Mouse (Mus musculus) heart, embryonic 16.5 days (tissue): ENCODE data around the gene Axl. TPM values are rescaled to one million over a fixed set of nuclear protein-coding genes. Genes with fewer than 3 reads are reported as not detected.

Experiments
- ATAC-seq: fragments of 200-750 bp; cut with Nextera tagmentation; replicated peaks from 2 replicates; pipeline ENCODE4 v1.8.0; 2017; ENCODE audit warnings: moderate number of reproducible peaks; ENCODE audit not compliant: insufficient read depth, low FRiP score; ENCODE audit errors: extremely low read depth
- H3K27ac ChIP-seq: fragments of 300-500 bp; sonication (generic); 2 replicates; pipeline ENCODE4 v1.5.1; 2014; ENCODE audit warnings: mild to moderate bottlenecking, low read length, control low read depth, moderate library complexity
- H3K27me3 ChIP-seq: fragments of 300-500 bp; sonication (generic); 2 replicates; pipeline ENCODE4 v1.6.1; 2014; ENCODE audit warnings: low read length, mixed read lengths; ENCODE audit not compliant: control insufficient read depth, insufficient read depth
- H3K36me3 ChIP-seq: fragments of 300-500 bp; sonication (generic); 2 replicates; pipeline ENCODE4 v1.6.1; 2014; ENCODE audit not compliant: control insufficient read depth, insufficient read depth
- H3K4me1 ChIP-seq: fragments of 300-500 bp; sonication (generic); 2 replicates; pipeline ENCODE4 v1.6.1; 2014; ENCODE audit warnings: low read length, mixed read lengths; ENCODE audit not compliant: control insufficient read depth, insufficient read depth
- H3K4me2 ChIP-seq: fragments of 300-500 bp; sonication (generic); 2 replicates; pipeline ENCODE4 v1.6.1; 2014; ENCODE audit warnings: low read depth, mild to moderate bottlenecking, control low read depth, low read length
- H3K4me3 ChIP-seq: fragments of 300-500 bp; sonication (generic); 2 replicates; pipeline ENCODE4 v1.5.1; 2014; ENCODE audit warnings: mild to moderate bottlenecking, control low read depth, low read length
- H3K9ac ChIP-seq: fragments of 300-500 bp; sonication (generic); 2 replicates; pipeline ENCODE4 v1.6.1; 2014; ENCODE audit warnings: low read length, control low read depth
- H3K9me3 ChIP-seq: fragments of 300-500 bp; sonication (generic); replicated peaks from 2 replicates; pipeline ENCODE4 v1.6.1; 2016; ENCODE audit warnings: low read length; ENCODE audit not compliant: control insufficient read depth
- WGBS: fragments of 180-500 bp; shearing (Covaris S2); extraction: QIAGEN DNeasy Blood & Tissue Kit; methylation state at CpG from one replicate; pipeline ENCODE4 v1.1.7; 2014; 5-methylcytosine and 5-hydroxymethylcytosine counted together
- polyA plus RNA-seq: library from polyadenylated mRNA; unstranded; fragments of >200 nt; fragmentation: Nextera tagmentation; extraction: Ambion mirVana; gene quantifications from 2 replicates; pipeline ENCODE4 v1.2.1, GENCODE M21; 2015

Axl gene
- polyA plus RNA-seq, 1 experiment from 2014 or later = 44.5 TPM

- peak overlapping the region; percentile 98 for H3K27ac ChIP-seq
- ATAC-seq = peak; percentile 4
- no peaks in the 10 kb centered on the region for H3K9me3 ChIP-seq
- H3K27me3 ChIP-seq = no peaks in the 10 kb centered on the region
- H3K4me2 ChIP-seq = peak overlapping the region; percentile 96
- H3K36me3 ChIP-seq = peaks cover 18% of the 10 kb centered on the region
- peaks cover 19% of the 10 kb centered on the region for H3K4me1 ChIP-seq
- under 1% methylated on average over 46 of the region's 46 CpGs for WGBS
- H3K4me3 ChIP-seq = peak overlapping the region; percentile 85
- peak overlapping the region; percentile 100 for H3K9ac ChIP-seq
Measured at GRCm38 (mm10) chr7:25753643-25754438, 34.7 kb downstream of the Axl start.

GRCm38 (mm10) chr7:25753076-25753475, 35.4 kb downstream of the Axl start:
- H3K4me3 ChIP-seq = peak overlapping the region; percentile 85
- H3K27me3 ChIP-seq = no peaks in the 10 kb centered on the region
- H3K36me3 ChIP-seq = peaks cover 26% of the 10 kb centered on the region
- peaks cover 19% of the 10 kb centered on the region for H3K4me1 ChIP-seq
- H3K9me3 ChIP-seq = no peaks in the 10 kb centered on the region
- peak overlapping the region; percentile 96 for H3K4me2 ChIP-seq
- ATAC-seq = no peak
- peak overlapping the region; percentile 98; the same call in 1 of the 2 replicates for H3K27ac ChIP-seq
- peak overlapping the region; percentile 100 for H3K9ac ChIP-seq

GRCm38 (mm10) chr7:25746844-25747243, 41.7 kb downstream of the Axl start:
- WGBS = 42% methylated on average over 3 of the region's 3 CpGs
- peaks cover 5% of the 10 kb centered on the region; the same call in 1 of the 2 replicates for H3K4me1 ChIP-seq

GRCm38 (mm10) chr7:25738277-25738676, 50.2 kb downstream of the Axl start:
- Histone ChIP-seq H3K4me1 (no peaks in the 10 kb centered on the region), H3K27ac (no peak overlapping the region), H3K9ac (no peak overlapping the region), H3K4me2 (no peak overlapping the region), H3K27me3 (no peaks in the 10 kb centered on the region), H3K36me3 (peaks cover 80% of the 10 kb centered on the region), H3K9me3 (no peaks in the 10 kb centered on the region), H3K4me3 (no peak overlapping the region)
- 81% methylated on average over 3 of the region's 3 CpGs for WGBS
- no peak for ATAC-seq

More at GRCm38 (mm10) chr7:25746844-25747243, 41.7 kb downstream of the Axl start:
- Histone ChIP-seq H3K27ac (no peak overlapping the region), H3K36me3 (peaks cover 83% of the 10 kb centered on the region), H3K4me2 (no peak overlapping the region), H3K4me3 (no peak overlapping the region), H3K9me3 (no peaks in the 10 kb centered on the region), H3K27me3 (no peaks in the 10 kb centered on the region), H3K9ac (no peak overlapping the region)
- no peak for ATAC-seq

GRCm38 (mm10) chr7:25736920-25737319, 51.6 kb downstream of the Axl start:
- Histone ChIP-seq H3K27me3 (no peaks in the 10 kb centered on the region), H3K4me2 (no peak overlapping the region), H3K4me1 (no peaks in the 10 kb centered on the region), H3K36me3 (peaks cover 80% of the 10 kb centered on the region), H3K9ac (no peak overlapping the region), H3K27ac (no peak overlapping the region), H3K4me3 (no peak overlapping the region), H3K9me3 (no peaks in the 10 kb centered on the region)
- WGBS = 93% methylated on average over 2 of the region's 2 CpGs
- no peak for ATAC-seq

GRCm38 (mm10) chr7:25734991-25735390, 53.5 kb downstream of the Axl start:
- no peak overlapping the region for H3K27ac ChIP-seq
- no peaks in the 10 kb centered on the region for H3K27me3 ChIP-seq
- peaks cover 77% of the 10 kb centered on the region for H3K36me3 ChIP-seq
- H3K9me3 ChIP-seq = no peaks in the 10 kb centered on the region
- H3K4me1 ChIP-seq = no peaks in the 10 kb centered on the region
- ATAC-seq = no peak
- H3K4me3 ChIP-seq = no peak overlapping the region
- 37% methylated on average over 4 of the region's 4 CpGs for WGBS
- no peak overlapping the region for H3K9ac ChIP-seq
- no peak overlapping the region for H3K4me2 ChIP-seq

GRCm38 (mm10) chr7:25731294-25732055, 57.0 kb downstream of the Axl start:
- no peaks in the 10 kb centered on the region for H3K27me3 ChIP-seq
- ATAC-seq = no peak
- H3K4me1 ChIP-seq = no peaks in the 10 kb centered on the region
- H3K27ac ChIP-seq = 0 out of 2 replicates have a peak overlapping the region, but pooled peaks have one; percentile 1
- no peaks in the 10 kb centered on the region for H3K9me3 ChIP-seq
- 73% methylated on average over 8 of the region's 8 CpGs for WGBS
- no peak overlapping the region for H3K4me3 ChIP-seq
- H3K36me3 ChIP-seq = peaks cover 72% of the 10 kb centered on the region
- no peak overlapping the region for H3K9ac ChIP-seq
- no peak overlapping the region for H3K4me2 ChIP-seq

GRCm38 (mm10) chr7:25729862-25730261, 58.6 kb downstream of the Axl start:
- no peak overlapping the region for H3K9ac ChIP-seq
- no peak overlapping the region for H3K4me3 ChIP-seq
- H3K27me3 ChIP-seq = no peaks in the 10 kb centered on the region
- H3K4me1 ChIP-seq = no peaks in the 10 kb centered on the region
- H3K27ac ChIP-seq = no peak overlapping the region
- 86% methylated on average over 2 of the region's 2 CpGs for WGBS
- ATAC-seq = no peak
- no peak overlapping the region for H3K4me2 ChIP-seq
- no peaks in the 10 kb centered on the region for H3K9me3 ChIP-seq
- H3K36me3 ChIP-seq = peaks cover 79% of the 10 kb centered on the region

- no peaks in the 10 kb centered on the region for H3K4me1 ChIP-seq
- no peak overlapping the region for H3K27ac ChIP-seq
- no peaks in the 10 kb centered on the region for H3K9me3 ChIP-seq
- H3K4me3 ChIP-seq = no peak overlapping the region
- no peak overlapping the region for H3K4me2 ChIP-seq
- H3K27me3 ChIP-seq = no peaks in the 10 kb centered on the region
- no peak overlapping the region for H3K9ac ChIP-seq
- peaks cover 79% of the 10 kb centered on the region for H3K36me3 ChIP-seq
- peak; percentile 55 for ATAC-seq
- 34% methylated on average over 2 of the region's 2 CpGs for WGBS
Measured at GRCm38 (mm10) chr7:25729396-25729795, 59.1 kb downstream of the Axl start.
